Mouse (Mus musculus) liver, embryonic 15.5 days (tissue): ENCODE data around the gene Nrxn2. TPM values are rescaled to one million over a fixed set of nuclear protein-coding genes. Genes with fewer than 3 reads are reported as not detected.

ENCODE experiments used
- ATAC-seq: fragments of 200-750 bp; cut with Nextera tagmentation; 2 replicates; pipeline ENCODE4 v1.8.0; 2017; ENCODE audit warnings: moderate number of reproducible peaks, mild to moderate bottlenecking, moderate library complexity; ENCODE audit not compliant: insufficient read depth
- H3K27ac ChIP-seq: fragments of 300-500 bp; sonication (generic); replicated peaks from 2 replicates; pipeline ENCODE4 v1.5.1; 2015; ENCODE audit warnings: mild to moderate bottlenecking, inconsistent platforms
- H3K27me3 ChIP-seq: fragments of 300-500 bp; sonication (generic); 2 replicates; pipeline ENCODE4 v1.6.1; 2015; ENCODE audit warnings: mild to moderate bottlenecking, inconsistent platforms
- H3K36me3 ChIP-seq: fragments of 300-500 bp; sonication (generic); replicated peaks from 2 replicates; pipeline ENCODE4 v1.6.1; 2015; ENCODE audit warnings: moderate library complexity, mild to moderate bottlenecking, inconsistent platforms
- H3K4me1 ChIP-seq: fragments of 300-500 bp; sonication (generic); replicated peaks from 2 replicates; pipeline ENCODE4 v1.6.1; 2015; ENCODE audit warnings: inconsistent platforms
- H3K4me2 ChIP-seq: fragments of 300-500 bp; sonication (generic); 2 replicates; pipeline ENCODE4 v1.6.1; 2015; ENCODE audit warnings: moderate library complexity, mild to moderate bottlenecking, inconsistent platforms
- H3K4me3 ChIP-seq: fragments of 300-500 bp; sonication (generic); replicated peaks from 2 replicates; pipeline ENCODE4 v1.5.1; 2015; ENCODE audit warnings: mild to moderate bottlenecking, inconsistent platforms
- H3K9ac ChIP-seq: fragments of 300-500 bp; sonication (generic); 2 replicates; pipeline ENCODE4 v1.6.1; 2015; ENCODE audit warnings: moderate library complexity, mild to moderate bottlenecking, inconsistent platforms
- H3K9me3 ChIP-seq: fragments of 300-500 bp; sonication (generic); replicated peaks from 2 replicates; pipeline ENCODE4 v1.6.1; 2016; ENCODE audit warnings: inconsistent platforms
- WGBS: fragments of 180-500 bp; shearing (Covaris S2); methylation state at CpG from one replicate; pipeline ENCODE4 v1.1.7; 2015; ENCODE audit warnings: mixed read lengths; ENCODE audit not compliant: insufficient replicate concordance; 5-methylcytosine and 5-hydroxymethylcytosine counted together
- polyA plus RNA-seq: library from polyadenylated mRNA; unstranded; fragments of >200 nt; fragmentation: Nextera tagmentation; extraction: Ambion mirVana; gene quantifications from 2 replicates; pipeline ENCODE4 v1.2.1, GENCODE M21; 2015

Gene Nrxn2
- polyA plus RNA-seq, 1 experiment from 2014 or later: 0.39 TPM

- peaks cover 98% of the 10 kb centered on the region for H3K27me3 ChIP-seq
- peaks cover 9% of the 10 kb centered on the region; the same call in 1 of the 2 replicates for H3K4me1 ChIP-seq
- no peak overlapping the region for H3K9ac ChIP-seq
- H3K36me3 ChIP-seq: no peaks in the 10 kb centered on the region
- no peaks in the 10 kb centered on the region for H3K9me3 ChIP-seq
- H3K4me3 ChIP-seq: peak overlapping the region; percentile 17; the same call in 1 of the 2 replicates
- H3K4me2 ChIP-seq: peak overlapping the region; percentile 30
- ATAC-seq: no peak
- WGBS: 3% methylated on average over 34 of the region's 39 CpGs
- no peak overlapping the region for H3K27ac ChIP-seq
Measured at GRCm38 (mm10) chr19:6497803-6498202, 79.3 kb downstream of the Nrxn2 start.

GRCm38 (mm10) chr19:6498350-6499131, 80.0 kb downstream of the Nrxn2 start:
- Histone ChIP-seq H3K9me3 (no peaks in the 10 kb centered on the region), H3K4me1 (peaks cover 9% of the 10 kb centered on the region; the same call in 1 of the 2 replicates), H3K27ac (no peak overlapping the region), H3K27me3 (peaks cover 98% of the 10 kb centered on the region), H3K36me3 (no peaks in the 10 kb centered on the region), H3K4me3 (peak overlapping the region; percentile 17; the same call in 1 of the 2 replicates), H3K4me2 (peak overlapping the region; percentile 30), H3K9ac (no peak overlapping the region)
- 6% methylated on average over 38 of the region's 38 CpGs for WGBS
- no peak for ATAC-seq

GRCm38 (mm10) chr19:6499860-6500635, 81.5 kb downstream of the Nrxn2 start:
- no peak overlapping the region for H3K27ac ChIP-seq
- peaks cover 100% of the 10 kb centered on the region for H3K27me3 ChIP-seq
- H3K9me3 ChIP-seq: no peaks in the 10 kb centered on the region
- ATAC-seq: no peak
- no peak overlapping the region for H3K9ac ChIP-seq
- H3K36me3 ChIP-seq: no peaks in the 10 kb centered on the region
- no peak overlapping the region for H3K4me2 ChIP-seq
- no peak overlapping the region for H3K4me3 ChIP-seq
- 36% methylated on average over 6 of the region's 6 CpGs for WGBS
- peaks cover 9% of the 10 kb centered on the region; the same call in 1 of the 2 replicates for H3K4me1 ChIP-seq

GRCm38 (mm10) chr19:6500636-6501025, 82.1 kb downstream of the Nrxn2 start:
- H3K9me3 ChIP-seq: no peaks in the 10 kb centered on the region
- no peak overlapping the region for H3K4me3 ChIP-seq
- 20% methylated on average over 2 of the region's 2 CpGs for WGBS
- H3K27me3 ChIP-seq: peaks cover 100% of the 10 kb centered on the region
- no peaks in the 10 kb centered on the region for H3K36me3 ChIP-seq
- H3K27ac ChIP-seq: no peak overlapping the region
- H3K4me1 ChIP-seq: peaks cover 9% of the 10 kb centered on the region; the same call in 1 of the 2 replicates
- H3K4me2 ChIP-seq: no peak overlapping the region
- no peak overlapping the region for H3K9ac ChIP-seq
- ATAC-seq: no peak

GRCm38 (mm10) chr19:6502035-6502541, 83.6 kb downstream of the Nrxn2 start:
- Histone ChIP-seq H3K27ac (no peak overlapping the region), H3K9me3 (no peaks in the 10 kb centered on the region), H3K4me1 (peaks cover 9% of the 10 kb centered on the region; the same call in 1 of the 2 replicates), H3K4me3 (0 out of 2 replicates have a peak overlapping the region, but pooled peaks have one; percentile 7), H3K36me3 (no peaks in the 10 kb centered on the region), H3K27me3 (peaks cover 100% of the 10 kb centered on the region), H3K4me2 (peak overlapping the region; percentile 46), H3K9ac (no peak overlapping the region)
- no peak for ATAC-seq
- 1% methylated on average over 25 of the region's 25 CpGs for WGBS

- H3K4me3 ChIP-seq: 0 out of 2 replicates have a peak overlapping the region, but pooled peaks have one; percentile 7
- no peak for ATAC-seq
- H3K27me3 ChIP-seq: peaks cover 100% of the 10 kb centered on the region
- H3K27ac ChIP-seq: no peak overlapping the region
- no peaks in the 10 kb centered on the region for H3K36me3 ChIP-seq
- peak overlapping the region; percentile 46 for H3K4me2 ChIP-seq
- H3K9me3 ChIP-seq: no peaks in the 10 kb centered on the region
- H3K4me1 ChIP-seq: peaks cover 9% of the 10 kb centered on the region; the same call in 1 of the 2 replicates
- H3K9ac ChIP-seq: no peak overlapping the region
- WGBS: 4% methylated on average over 20 of the region's 20 CpGs
Measured at GRCm38 (mm10) chr19:6502543-6503319, 84.2 kb downstream of the Nrxn2 start.

- no peak for ATAC-seq
- WGBS: 27% methylated on average over 16 of the region's 16 CpGs
Measured at GRCm38 (mm10) chr19:6503926-6504655, 85.6 kb downstream of the Nrxn2 start.

GRCm38 (mm10) chr19:6504656-6505045, 86.1 kb downstream of the Nrxn2 start:
- Histone ChIP-seq H3K27me3 (peaks cover 86% of the 10 kb centered on the region), H3K4me2 (no peak overlapping the region), H3K4me1 (peaks cover 9% of the 10 kb centered on the region; the same call in 1 of the 2 replicates), H3K36me3 (no peaks in the 10 kb centered on the region), H3K9ac (no peak overlapping the region), H3K27ac (no peak overlapping the region), H3K4me3 (no peak overlapping the region), H3K9me3 (no peaks in the 10 kb centered on the region)
- ATAC-seq: no peak
- WGBS: 71% methylated on average over 12 of the region's 12 CpGs

More at GRCm38 (mm10) chr19:6503926-6504655, 85.6 kb downstream of the Nrxn2 start:
- H3K27ac ChIP-seq: no peak overlapping the region
- peaks cover 92% of the 10 kb centered on the region for H3K27me3 ChIP-seq
- no peak overlapping the region for H3K4me2 ChIP-seq
- H3K9me3 ChIP-seq: no peaks in the 10 kb centered on the region
- no peak overlapping the region for H3K4me3 ChIP-seq
- no peaks in the 10 kb centered on the region for H3K36me3 ChIP-seq
- peaks cover 9% of the 10 kb centered on the region; the same call in 1 of the 2 replicates for H3K4me1 ChIP-seq
- no peak overlapping the region for H3K9ac ChIP-seq

- Histone ChIP-seq H3K9me3 (no peaks in the 10 kb centered on the region), H3K27ac (no peak overlapping the region), H3K36me3 (no peaks in the 10 kb centered on the region), H3K4me1 (peaks cover 2% of the 10 kb centered on the region; the same call in 1 of the 2 replicates), H3K27me3 (peaks cover 75% of the 10 kb centered on the region), H3K9ac (no peak overlapping the region), H3K4me2 (no peak overlapping the region), H3K4me3 (no peak overlapping the region)
- ATAC-seq: no peak
- WGBS: 32% methylated on average over 10 of the region's 10 CpGs
Measured at GRCm38 (mm10) chr19:6507393-6507792, 88.9 kb downstream of the Nrxn2 start.

- no peak overlapping the region for H3K4me2 ChIP-seq
- no peak overlapping the region for H3K9ac ChIP-seq
- no peaks in the 10 kb centered on the region for H3K36me3 ChIP-seq
- H3K4me1 ChIP-seq: no peaks in the 10 kb centered on the region
- H3K4me3 ChIP-seq: no peak overlapping the region
- no peak overlapping the region for H3K27ac ChIP-seq
- no peaks in the 10 kb centered on the region for H3K9me3 ChIP-seq
- WGBS: 56% methylated on average over 10 of the region's 10 CpGs
- ATAC-seq: no peak
- peaks cover 74% of the 10 kb centered on the region for H3K27me3 ChIP-seq
Measured at GRCm38 (mm10) chr19:6509881-6510280, 91.3 kb downstream of the Nrxn2 start.
